Mouse (Mus musculus): ENCODE measurements around the gene Rsph4a. TPM values are rescaled to one million over a fixed set of nuclear protein-coding genes. Genes with fewer than 3 reads are reported as not detected.
"Not testable (repeated sequence)": the region's sequence is repeated elsewhere in the genome, so short reads cannot be mapped to it uniquely, and the experiment has no call there.

The Rsph4a gene
- total RNA-seq (2022): under 1 TPM; 0.15 to 0.84 (median 0.40) TPM

DNA sequence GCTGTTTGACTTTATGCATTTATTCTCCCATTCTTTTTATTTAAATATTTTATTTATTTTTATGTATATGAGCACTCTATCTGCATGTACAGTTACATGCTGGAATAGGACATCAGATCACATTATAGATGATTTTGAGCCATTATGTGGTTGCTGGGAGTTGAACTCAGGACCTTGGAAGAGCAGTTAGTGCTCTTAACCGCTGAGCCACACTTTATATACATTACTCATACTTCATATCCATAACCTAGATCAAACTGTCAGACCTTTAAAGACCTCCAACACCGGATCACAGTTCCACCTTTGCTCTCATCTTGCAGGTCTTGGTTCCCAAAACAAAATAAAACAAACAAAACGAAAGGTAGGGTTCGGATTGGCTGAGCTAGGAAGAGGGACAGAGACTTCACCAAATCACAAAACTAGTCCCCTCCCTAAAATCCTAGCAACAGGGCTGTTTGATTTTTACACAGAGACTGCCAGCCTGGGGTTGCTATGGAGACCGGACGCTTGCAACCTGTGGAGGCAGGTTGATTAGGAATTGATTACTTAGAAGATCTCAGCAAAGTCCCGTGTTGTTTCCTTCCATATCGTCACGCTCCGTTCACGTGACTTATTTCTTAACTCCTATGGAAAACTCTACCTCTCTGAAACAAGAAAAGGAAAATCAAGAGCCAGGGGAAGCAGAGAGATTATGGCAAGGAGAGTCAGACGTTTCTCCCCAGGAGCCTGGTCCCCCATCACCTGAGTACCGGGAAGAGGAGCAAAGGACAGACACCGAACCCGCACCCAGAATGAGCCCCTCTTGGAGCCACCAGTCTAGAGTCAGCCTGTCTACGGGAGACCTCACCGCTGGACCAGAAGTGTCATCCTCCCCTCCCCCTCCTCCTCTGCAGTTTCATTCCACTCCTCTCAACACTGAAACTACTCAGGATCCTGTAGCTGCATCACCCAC, at the start of gene Rsph4a:
Gene Rsph4a, plus strand, starts transcription at position 582 of the 952 bp plus-strand sequence.
- DNase-seq: peak; percentile 31

- DNase-seq: no peak
These were observed 47.5 kb upstream of the Rsph4a start, which contains the start of gene Sult3a1 for GRCm38 (mm10) chr10:33857421-33857820. Sult3a1 (plus strand) TSS chr10:33857721.

DNA sequence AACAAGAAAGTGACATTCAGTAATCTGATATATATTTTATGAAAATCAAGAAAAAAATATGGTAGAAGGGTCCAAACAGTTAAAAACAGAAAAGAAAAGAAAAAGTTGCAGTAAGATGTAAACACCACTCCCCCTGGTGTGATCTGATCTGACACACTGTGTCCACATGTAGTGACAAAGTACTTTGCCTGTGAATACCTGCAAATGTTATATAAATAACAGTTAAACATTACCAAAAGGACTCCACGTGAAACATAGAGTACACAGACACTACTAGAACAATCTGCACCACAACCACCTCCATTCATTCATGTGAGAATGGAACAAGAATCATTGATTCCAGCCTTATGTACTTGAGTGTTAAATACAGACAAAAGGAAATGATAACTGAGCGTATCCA, 38.9 kb upstream of the Rsph4a start:
- DNase-seq: no peak

- no peak for DNase-seq
These were observed 34.5 kb upstream of the Rsph4a start for GRCm38 (mm10) chr10:33870441-33870840.

- DNase-seq: no peak
These were observed 32.1 kb upstream of the Rsph4a start for GRCm38 (mm10) chr10:33872672-33873398.

- not testable (repeated sequence) for DNase-seq
These were observed 22.5 kb upstream of the Rsph4a start for GRCm38 (mm10) chr10:33882411-33882810.

DNA sequence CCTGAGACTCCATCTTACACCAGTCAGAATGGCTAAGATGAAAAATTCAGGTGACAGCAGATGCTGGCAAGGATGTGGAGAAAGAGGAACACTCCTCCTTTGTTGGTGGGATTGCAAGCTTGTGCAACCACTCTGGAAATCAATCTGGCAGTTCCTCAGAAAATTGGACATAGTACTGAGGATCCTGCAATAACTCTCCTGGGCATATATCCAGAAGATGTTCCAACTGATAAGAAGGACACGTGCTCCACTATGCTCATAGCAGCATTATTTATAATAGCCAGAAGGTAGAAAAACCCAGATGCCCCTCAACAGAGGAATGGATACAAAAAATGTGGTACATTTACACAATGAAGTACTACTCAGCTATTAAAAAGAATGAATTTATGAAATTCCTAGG, 3.4 kb upstream of the Rsph4a start:
- not testable (repeated sequence) for DNase-seq

GRCm38 (mm10) chr10:33905489-33905888, 578 bp downstream of the Rsph4a start:
- no peak for DNase-seq

GRCm38 (mm10) chr10:33940702-33941101, 35.8 kb downstream of the Rsph4a start:
- no peak for DNase-seq

DNA sequence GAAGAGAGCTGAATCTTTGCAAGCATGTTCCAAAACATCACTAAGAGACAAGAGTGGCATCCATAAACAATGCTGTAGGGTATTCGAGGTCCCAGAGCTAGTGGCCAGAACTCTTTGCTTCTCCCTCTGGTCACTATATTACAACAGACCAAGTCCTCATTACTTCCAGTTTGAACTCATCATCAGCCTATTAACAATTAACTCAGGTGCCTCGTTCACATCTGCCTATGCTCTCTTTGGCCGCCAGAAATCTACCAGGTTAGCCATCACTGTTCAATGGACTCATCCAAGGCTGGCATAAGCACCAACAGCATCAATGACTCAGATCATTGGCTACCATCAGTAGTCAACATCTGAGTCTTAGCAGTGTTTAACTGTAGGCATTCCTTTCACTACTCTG, 40.5 kb downstream of the Rsph4a start:
- no peak for DNase-seq

GRCm38 (mm10) chr10:33946336-33946735, 41.4 kb downstream of the Rsph4a start:
- no peak for DNase-seq

DNA sequence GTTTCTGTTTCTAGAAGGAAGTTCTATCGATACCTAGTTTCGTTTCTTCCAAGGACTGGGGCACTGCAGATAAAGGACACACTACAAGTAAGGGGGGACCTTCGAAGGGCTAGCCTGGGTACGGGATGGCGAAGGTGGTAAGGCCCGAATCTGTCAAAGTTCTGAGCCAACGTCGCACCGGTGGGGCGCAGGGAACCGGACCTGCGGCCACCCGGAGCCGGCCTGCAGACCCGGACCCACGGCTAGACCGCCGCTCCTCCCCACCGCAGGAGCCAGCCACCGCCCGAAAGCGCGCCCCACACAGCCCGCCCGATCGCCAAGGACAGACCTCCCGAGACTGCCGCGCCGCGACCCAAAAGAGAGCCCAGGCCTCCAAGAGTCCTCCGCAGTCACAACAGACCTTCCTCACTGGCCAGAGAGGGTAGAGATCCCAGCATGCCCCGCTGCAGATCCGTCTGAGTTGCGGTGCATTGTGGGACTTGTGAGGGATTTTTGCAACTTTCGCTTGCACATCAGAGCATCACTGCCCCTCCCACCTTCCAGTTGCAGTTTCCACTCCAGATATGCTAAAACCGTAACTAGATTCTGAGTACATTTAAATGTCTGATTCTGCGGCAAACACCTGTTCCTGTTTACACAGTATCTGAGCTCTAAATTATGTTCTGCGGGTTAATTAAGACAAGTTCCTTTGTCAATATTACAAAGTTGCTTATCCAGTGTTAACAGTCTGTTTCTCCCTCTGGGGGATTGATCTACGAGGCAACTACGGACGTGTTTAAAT, 46.1 kb downstream of the Rsph4a start, which contains the start of gene Zup1:
Gene Zup1, minus strand, starts transcription at position 467 of the 781 bp plus-strand sequence.
- peak; percentile 81 for DNase-seq

DNA sequence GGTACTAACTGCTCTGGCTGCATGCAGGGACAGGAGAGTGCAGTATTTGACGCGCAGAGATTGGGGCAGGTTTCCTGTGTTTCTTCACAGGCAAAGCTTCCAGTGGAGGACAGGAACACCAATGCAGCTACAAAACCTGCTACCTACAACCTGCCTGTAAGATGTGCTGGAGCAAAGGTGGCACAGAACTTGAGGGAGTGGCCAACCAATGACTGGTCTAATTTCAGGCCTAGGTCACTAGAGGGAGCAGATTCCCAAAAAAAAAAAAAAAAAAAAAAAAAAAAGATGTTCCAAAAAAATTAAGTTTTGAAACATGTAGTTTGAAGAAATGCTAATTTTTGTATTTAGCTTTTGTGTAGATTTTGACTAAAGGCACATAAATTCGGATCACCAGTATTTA, 47.6 kb downstream of the Rsph4a start:
- no peak for DNase-seq

Other genes with a start within 250 kb of the Rsph4a start
- not detected for gene Sult3a2, start 118.4 kb upstream of the Rsph4a start, total RNA-seq (2022)
- under 1 TPM in 1 of 4 experiments, not detected in 3; 0.20 TPM for gene Sult3a1, start 47.4 kb upstream of the Rsph4a start, total RNA-seq (2022)
- gene Zup1, start 46.2 kb downstream of the Rsph4a start, total RNA-seq (2022): 10 to 100 TPM; 17.3 to 26.7 (median 20.7) TPM
- gene Rwdd1, start 114.5 kb downstream of the Rsph4a start, total RNA-seq (2022): 100 to 1,000 TPM in 2 of 4 experiments, 10 to 100 TPM in 2; 96.3 to 117 (median 103) TPM
- gene Trappc3l, start 132.5 kb downstream of the Rsph4a start, total RNA-seq (2022): not detected
- gene Calhm4, start 139.2 kb downstream of the Rsph4a start, total RNA-seq (2022): not detected
- gene Calhm5, start 191.4 kb downstream of the Rsph4a start, total RNA-seq (2022): under 1 TPM; 0.22 to 0.54 (median 0.28) TPM
- 1 to 10 TPM in 1 of 4 experiments, under 1 TPM in 3; 0.59 to 1.1 (median 0.74) TPM for gene Calhm6, start 222.9 kb downstream of the Rsph4a start, total RNA-seq (2022)